Mouse (Mus musculus) stomach, embryonic 16.5 days (tissue): ENCODE measurements around the gene Lkaaear1. TPM values are rescaled to one million over a fixed set of nuclear protein-coding genes. Genes with fewer than 3 reads are reported as not detected.

ENCODE experiments used
- ATAC-seq: fragments of 200-750 bp; cut with Nextera tagmentation; 2 replicates; pipeline ENCODE4 v1.8.0; 2017; ENCODE audit warnings: moderate number of reproducible peaks, moderate TSS enrichment; ENCODE audit not compliant: insufficient read depth, low FRiP score
- H3K27ac ChIP-seq: fragments of 300-500 bp; sonication (generic); 2 replicates; pipeline ENCODE4 v1.5.1; 2014; ENCODE audit warnings: low read length
- H3K27me3 ChIP-seq: fragments of 300-500 bp; sonication (generic); 2 replicates; pipeline ENCODE4 v1.6.1; 2014; ENCODE audit warnings: low read length, control low read depth, mixed read lengths; ENCODE audit not compliant: control insufficient read depth, insufficient read depth
- H3K36me3 ChIP-seq: fragments of 300-500 bp; sonication (generic); 2 replicates; pipeline ENCODE4 v1.6.1; 2014; ENCODE audit warnings: low read length; ENCODE audit not compliant: control insufficient read depth, insufficient read depth
- H3K4me1 ChIP-seq: fragments of 300-500 bp; sonication (generic); 2 replicates; pipeline ENCODE4 v1.6.1; 2014; ENCODE audit warnings: low read length, control low read depth, mixed read lengths; ENCODE audit not compliant: control insufficient read depth, insufficient read depth
- H3K4me2 ChIP-seq: fragments of 300-500 bp; sonication (generic); 2 replicates; pipeline ENCODE4 v1.6.1; 2014; ENCODE audit warnings: low read depth, low read length, mixed read lengths
- H3K4me3 ChIP-seq: fragments of 300-500 bp; sonication (generic); replicated peaks from 2 replicates; pipeline ENCODE4 v1.5.1; 2014; ENCODE audit warnings: mild to moderate bottlenecking, low read length
- H3K9ac ChIP-seq: fragments of 300-500 bp; sonication (generic); 2 replicates; pipeline ENCODE4 v1.6.1; 2014; ENCODE audit warnings: low read length
- H3K9me3 ChIP-seq: fragments of 300-500 bp; sonication (generic); replicated peaks from 2 replicates; pipeline ENCODE4 v1.6.1; 2016; ENCODE audit warnings: low read length, control low read depth; ENCODE audit not compliant: control insufficient read depth
- WGBS: fragments of 180-500 bp; shearing (Covaris S2); extraction: QIAGEN DNeasy Blood & Tissue Kit; methylation state at CpG from one replicate; pipeline ENCODE4 v1.1.7; 2014; 5-methylcytosine and 5-hydroxymethylcytosine counted together
- polyA plus RNA-seq: library from polyadenylated mRNA; unstranded; fragments of >200 nt; fragmentation: Nextera tagmentation; extraction: Ambion mirVana; gene quantifications from 2 replicates; pipeline ENCODE4 v1.2.1, GENCODE M21; 2015

The Lkaaear1 gene
- polyA plus RNA-seq, 1 experiment from 2014 or later = not detected

GRCm38 (mm10) chr2:181713749-181714148 lies 15.5 kb upstream of the Lkaaear1 start:
- Histone ChIP-seq H3K27me3 (no peaks in the 10 kb centered on the region), H3K9me3 (no peaks in the 10 kb centered on the region), H3K4me1 (no peaks in the 10 kb centered on the region), H3K27ac (no peak overlapping the region), H3K36me3 (no peaks in the 10 kb centered on the region), H3K4me3 (no peak overlapping the region), H3K4me2 (no peak overlapping the region), H3K9ac (no peak overlapping the region)
- WGBS = 89% methylated on average over 1 of the region's 1 CpGs
- ATAC-seq = no peak

- Histone ChIP-seq H3K9me3 (no peaks in the 10 kb centered on the region), H3K27ac (no peak overlapping the region), H3K4me2 (no peak overlapping the region), H3K36me3 (no peaks in the 10 kb centered on the region), H3K4me3 (no peak overlapping the region), H3K27me3 (no peaks in the 10 kb centered on the region), H3K4me1 (no peaks in the 10 kb centered on the region), H3K9ac (no peak overlapping the region)
- 40% methylated on average over 4 of the region's 4 CpGs for whole genome bisulfite sequencing
- ATAC-seq = no peak
Measured at GRCm38 (mm10) chr2:181706668-181707067, 8.4 kb upstream of the Lkaaear1 start.

- no peak overlapping the region for H3K27ac ChIP-seq
- H3K4me1 ChIP-seq = 0 out of 2 replicates have a peak, but pooled peaks cover 11% of the 10 kb centered on the region
- no peak overlapping the region for H3K9ac ChIP-seq
- no peaks in the 10 kb centered on the region for H3K9me3 ChIP-seq
- 70% methylated on average over 33 of the region's 33 CpGs for WGBS
- no peak overlapping the region for H3K4me3 ChIP-seq
- H3K4me2 ChIP-seq = no peak overlapping the region
- H3K27me3 ChIP-seq = no peaks in the 10 kb centered on the region
- H3K36me3 ChIP-seq = no peaks in the 10 kb centered on the region
- ATAC-seq = no peak
Measured at GRCm38 (mm10) chr2:181696801-181697420, 1.3 kb downstream of the Lkaaear1 start.

GRCm38 (mm10) chr2:181695776-181696175 lies 2.5 kb downstream of the Lkaaear1 start:
- H3K27ac ChIP-seq = no peak overlapping the region
- no peak for ATAC-seq
- H3K4me3 ChIP-seq = no peak overlapping the region
- no peak overlapping the region for H3K9ac ChIP-seq
- H3K4me1 ChIP-seq = 0 out of 2 replicates have a peak, but pooled peaks cover 11% of the 10 kb centered on the region
- no peaks in the 10 kb centered on the region for H3K27me3 ChIP-seq
- H3K9me3 ChIP-seq = no peaks in the 10 kb centered on the region
- no peaks in the 10 kb centered on the region for H3K36me3 ChIP-seq
- H3K4me2 ChIP-seq = no peak overlapping the region
- WGBS = 67% methylated on average over 1 of the region's 1 CpGs

- H3K27me3 ChIP-seq = no peaks in the 10 kb centered on the region
- H3K4me2 ChIP-seq = peak overlapping the region; percentile 93
- 89% methylated on average over 3 of the region's 3 CpGs for WGBS
- no peak for ATAC-seq
- no peak overlapping the region for H3K9ac ChIP-seq
- H3K27ac ChIP-seq = no peak overlapping the region
- no peaks in the 10 kb centered on the region for H3K9me3 ChIP-seq
- H3K4me1 ChIP-seq = 0 out of 2 replicates have a peak, but pooled peaks cover 11% of the 10 kb centered on the region
- H3K36me3 ChIP-seq = no peaks in the 10 kb centered on the region
- 0 out of 2 replicates have a peak overlapping the region, but pooled peaks have one; percentile 62 for H3K4me3 ChIP-seq
Measured at GRCm38 (mm10) chr2:181694581-181694980, 3.7 kb downstream of the Lkaaear1 start.

GRCm38 (mm10) chr2:181693339-181694280 lies 4.6 kb downstream of the Lkaaear1 start, which contains the start of gene Rgs19:
Gene Rgs19, minus strand, starts transcription at chr2:181693977.
- Histone ChIP-seq H3K9me3 (no peaks in the 10 kb centered on the region), H3K36me3 (no peaks in the 10 kb centered on the region), H3K4me1 (0 out of 2 replicates have a peak, but pooled peaks cover 11% of the 10 kb centered on the region), H3K9ac (peak within 1 kb of the TSS; percentile 77), H3K4me3 (peak within 1 kb of the TSS; percentile 62), H3K27me3 (no peaks in the 10 kb centered on the region), H3K27ac (peak within 1 kb of the TSS; percentile 55; the same call in 1 of the 2 replicates), H3K4me2 (peak within 1 kb of the TSS; percentile 93)
- WGBS = under 1% methylated on average over 75 of the region's 75 CpGs
- peak; percentile 90 for ATAC-seq

GRCm38 (mm10) chr2:181692304-181692703 lies 5.9 kb downstream of the Lkaaear1 start:
- H3K36me3 ChIP-seq = no peaks in the 10 kb centered on the region
- H3K9ac ChIP-seq = no peak overlapping the region
- H3K27ac ChIP-seq = no peak overlapping the region
- no peaks in the 10 kb centered on the region for H3K27me3 ChIP-seq
- peak overlapping the region; percentile 62; the same call in 1 of the 2 replicates for H3K4me3 ChIP-seq
- no peak for ATAC-seq
- WGBS = 83% methylated on average over 3 of the region's 3 CpGs
- H3K4me2 ChIP-seq = peak overlapping the region; percentile 93
- H3K4me1 ChIP-seq = 0 out of 2 replicates have a peak, but pooled peaks cover 11% of the 10 kb centered on the region
- no peaks in the 10 kb centered on the region for H3K9me3 ChIP-seq

- WGBS = 85% methylated on average over 4 of the region's 4 CpGs
- ATAC-seq = no peak
- no peaks in the 10 kb centered on the region for H3K9me3 ChIP-seq
- H3K27ac ChIP-seq = no peak overlapping the region
- H3K36me3 ChIP-seq = peaks cover 4% of the 10 kb centered on the region; the same call in 1 of the 2 replicates
- H3K9ac ChIP-seq = no peak overlapping the region
- H3K4me2 ChIP-seq = no peak overlapping the region
- no peak overlapping the region for H3K4me3 ChIP-seq
- no peaks in the 10 kb centered on the region for H3K27me3 ChIP-seq
- H3K4me1 ChIP-seq = 0 out of 2 replicates have a peak, but pooled peaks cover 11% of the 10 kb centered on the region
Measured at GRCm38 (mm10) chr2:181691571-181691970, 6.7 kb downstream of the Lkaaear1 start.

GRCm38 (mm10) chr2:181691083-181691482 lies 7.2 kb downstream of the Lkaaear1 start:
- Histone ChIP-seq H3K36me3 (peaks cover 7% of the 10 kb centered on the region; the same call in 1 of the 2 replicates), H3K27ac (no peak overlapping the region), H3K4me1 (0 out of 2 replicates have a peak, but pooled peaks cover 11% of the 10 kb centered on the region), H3K9me3 (no peaks in the 10 kb centered on the region), H3K9ac (no peak overlapping the region), H3K4me3 (no peak overlapping the region), H3K27me3 (no peaks in the 10 kb centered on the region), H3K4me2 (no peak overlapping the region)
- ATAC-seq = no peak
- WGBS = 84% methylated on average over 6 of the region's 6 CpGs
